Mouse (Mus musculus): ENCODE measurements around the gene Gm49361.

DNA sequence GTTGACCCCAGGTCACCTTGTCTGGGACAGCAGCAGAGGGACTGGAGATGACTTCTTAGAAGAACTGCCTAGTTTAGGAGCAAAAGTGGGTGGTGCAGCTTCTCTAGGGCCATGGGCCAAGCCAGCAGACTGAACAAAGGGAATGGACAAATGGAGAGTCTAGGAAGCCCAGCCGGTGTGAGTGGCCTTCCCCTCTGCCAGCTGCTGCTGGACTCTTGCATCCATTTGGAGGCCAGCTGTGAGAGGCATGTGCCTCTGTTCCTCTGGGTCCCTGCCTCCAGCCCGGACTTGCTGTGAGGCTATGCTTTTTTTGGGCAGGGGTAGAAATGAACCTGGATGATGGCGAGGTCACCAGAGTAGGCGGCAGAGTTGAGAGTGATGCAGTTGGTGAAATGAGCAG is 12.3 kb upstream of the Gm49361 start, which contains the start of gene Lats2:
- TF ChIP-seq CHD2 (IDR thresholded peaks at IDR 0.05; ENCODE audit: low read depth, low read length) (no peak), MAFK (IDR thresholded peaks at IDR 0.05; ENCODE audit: insufficient read depth, low read depth, low read length) (no peak), ZNF384 (IDR thresholded peaks at IDR 0.05; ENCODE audit: low read depth, low read length) (no peak), HCFC1 (IDR thresholded peaks at IDR 0.05; ENCODE audit: borderline replicate concordance, insufficient read depth, low read length) (no peak), ZC3H11A (IDR thresholded peaks at IDR 0.05; ENCODE audit: borderline replicate concordance, low read depth, low read length) (no peak)

Data from ES-E14 (cell line).